Mouse (Mus musculus) stomach, postnatal 0 days (tissue): ENCODE measurements at regions not wholly inside any gene's neighbourhood (a gene's known extent, or its start where the extent isn't known, plus 50 kb on each side); places are given as distances from the start of the nearest gene placed in this dataset.

Source experiments
- ATAC-seq: fragments of 200-750 bp; cut with Nextera tagmentation; 2 replicates; pipeline ENCODE4 v1.8.0; 2017; ENCODE audit not compliant: low FRiP score, low TSS enrichment
- DNase-seq: peaks from one replicate; pipeline ENCODE4 v3.0.0-alpha.2; 2016; ENCODE audit warnings: low spot score
- H3K27ac ChIP-seq: fragments of 300-500 bp; sonication (generic); replicated peaks from 2 replicates; pipeline ENCODE4 v1.5.1; 2014; ENCODE audit warnings: mild to moderate bottlenecking, control low read depth
- H3K27me3 ChIP-seq: fragments of 300-500 bp; sonication (generic); 2 replicates; pipeline ENCODE4 v1.6.1; 2014; ENCODE audit warnings: low read length; ENCODE audit not compliant: control insufficient read depth, insufficient read depth
- H3K36me3 ChIP-seq: fragments of 300-500 bp; sonication (generic); 2 replicates; pipeline ENCODE4 v1.6.1; 2014; ENCODE audit warnings: low read length, mixed read lengths; ENCODE audit not compliant: control insufficient read depth, insufficient read depth
- H3K4me1 ChIP-seq: fragments of 300-500 bp; sonication (generic); replicated peaks from 2 replicates; pipeline ENCODE4 v1.6.1; 2014; ENCODE audit warnings: antibody characterized with exemption; ENCODE audit not compliant: control insufficient read depth, insufficient read depth
- H3K4me2 ChIP-seq: fragments of 300-500 bp; sonication (generic); replicated peaks from 2 replicates; pipeline ENCODE4 v1.6.1; 2014; ENCODE audit warnings: low read depth, mild to moderate bottlenecking, control low read depth, moderate library complexity
- H3K4me3 ChIP-seq: fragments of 300-500 bp; sonication (generic); 2 replicates; pipeline ENCODE4 v1.5.1; 2014; ENCODE audit warnings: low read depth, low read length, control low read depth
- H3K9ac ChIP-seq: fragments of 300-500 bp; sonication (generic); 2 replicates; pipeline ENCODE4 v1.6.1; 2014; ENCODE audit warnings: mild to moderate bottlenecking, low read length, control low read depth, mixed read lengths
- H3K9me3 ChIP-seq: fragments of 300-500 bp; sonication (generic); 2 replicates; pipeline ENCODE4 v1.6.1; 2016; ENCODE audit warnings: low read length; ENCODE audit not compliant: control insufficient read depth
- CTCF ChIP-seq: IDR thresholded peaks from 2 replicates; pipeline ENCODE4 v1.5.1; 2016; ENCODE audit warnings: antibody characterized with exemption, low read depth, mild to moderate bottlenecking, moderate library complexity
- EP300 ChIP-seq: optimal IDR thresholded peaks from 2 replicates; pipeline ENCODE3; 2016; ENCODE audit warnings: antibody characterized with exemption
- WGBS: fragments of 180-500 bp; shearing (Covaris S2); extraction: QIAGEN DNeasy Blood & Tissue Kit; methylation state at CpG from one replicate; pipeline ENCODE4 v1.1.7; 2014; 5-methylcytosine and 5-hydroxymethylcytosine counted together

DNA sequence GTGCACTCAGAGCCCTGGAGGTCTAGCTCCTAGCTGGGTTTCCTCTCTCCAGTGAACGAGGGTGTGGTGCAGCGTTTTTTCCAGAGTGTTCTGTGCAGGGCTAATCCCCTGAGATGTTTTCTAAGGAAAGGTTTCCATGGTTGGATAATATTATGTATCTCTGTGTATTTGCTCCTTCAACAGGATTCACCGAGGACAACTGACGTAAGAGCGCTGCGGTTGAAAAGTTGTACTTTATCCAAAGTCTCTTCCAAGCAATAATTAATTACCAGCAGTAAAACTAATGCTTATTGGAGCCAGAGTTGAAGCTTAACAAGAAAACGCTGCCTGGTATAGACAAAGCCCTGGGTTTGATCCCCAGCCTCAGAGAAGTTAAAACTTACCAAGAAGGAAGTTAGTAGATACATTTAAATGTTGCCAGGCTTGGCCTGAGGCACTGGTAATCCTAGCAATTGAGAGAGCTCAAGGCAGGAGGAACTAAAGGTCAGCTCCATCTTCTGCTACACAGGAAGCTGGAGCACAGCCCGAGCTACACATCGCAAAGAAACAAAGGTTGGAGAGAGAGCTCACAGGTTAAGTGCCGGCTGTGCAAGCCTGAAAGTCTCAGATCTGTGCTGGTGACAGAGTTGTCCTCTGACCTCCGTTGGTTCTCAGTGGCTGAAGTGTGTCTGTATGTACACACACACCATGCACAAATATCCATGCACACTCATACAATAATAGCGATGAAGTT, 51.2 kb upstream of the Rap1b start:
- TF ChIP-seq EP300 (no peak), CTCF (no peak)
- no peak for DNase-seq
- no peak overlapping the region for H3K9ac ChIP-seq
- H3K36me3 ChIP-seq, result no peaks in the 10 kb centered on the region
- no peak overlapping the region for H3K27ac ChIP-seq
- no peaks in the 10 kb centered on the region for H3K4me1 ChIP-seq
- H3K4me2 ChIP-seq, result no peak overlapping the region
- WGBS, result 42% methylated on average over 12 of the region's 12 CpGs
- no peaks in the 10 kb centered on the region for H3K27me3 ChIP-seq
- ATAC-seq, result peak; percentile 45; the same call in 1 of the 2 replicates
- H3K9me3 ChIP-seq, result no peaks in the 10 kb centered on the region
- no peak overlapping the region for H3K4me3 ChIP-seq

DNA sequence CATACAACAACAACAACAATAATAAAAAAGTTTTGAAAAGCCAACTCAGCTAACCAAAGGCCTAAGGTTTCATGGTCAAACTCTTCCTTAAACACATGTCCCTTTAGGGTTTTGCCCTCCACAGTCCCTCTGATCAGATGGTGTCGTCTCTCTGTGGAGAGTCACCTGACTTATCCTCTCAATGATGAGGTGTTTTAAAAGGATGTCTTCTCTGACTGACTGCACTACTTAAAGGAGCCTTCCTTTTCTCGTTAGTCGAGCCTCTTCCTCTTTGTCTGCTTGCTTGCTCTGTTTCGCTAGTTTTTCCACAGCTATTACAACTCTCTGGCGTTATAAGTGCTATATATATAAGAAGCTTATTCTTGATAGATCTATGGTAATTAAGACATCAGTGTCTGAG, 51.9 kb upstream of the Rap1b start:
- TF ChIP-seq CTCF, result no peak
- no peak for TF ChIP-seq EP300
- Histone ChIP-seq H3K9ac (no peak overlapping the region), H3K4me1 (no peaks in the 10 kb centered on the region)

DNA sequence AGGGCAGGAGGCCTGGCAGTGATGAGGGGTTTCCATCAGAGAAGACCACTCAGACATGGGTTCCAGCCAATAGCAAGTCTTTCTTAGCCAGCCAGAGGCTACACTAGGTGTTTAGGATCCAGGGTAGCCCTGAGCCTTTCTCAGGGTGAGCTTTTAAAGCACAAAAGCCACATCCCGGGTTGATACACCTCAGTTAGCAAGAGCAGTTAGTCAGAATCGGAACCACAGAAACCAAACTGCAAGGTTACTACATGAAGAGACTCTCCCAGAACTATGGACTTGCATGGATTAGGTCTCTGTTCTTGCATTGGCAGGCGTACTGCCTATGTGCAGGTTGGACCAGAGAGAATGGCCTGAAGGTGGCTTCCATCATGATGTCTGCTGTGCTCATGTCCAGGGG, 52.6 kb upstream of the Rap1b start:
- no peaks in the 10 kb centered on the region for H3K9me3 ChIP-seq
- no peaks in the 10 kb centered on the region for H3K27me3 ChIP-seq
- H3K9ac ChIP-seq, result no peak overlapping the region
- ATAC-seq, result no peak
- no peaks in the 10 kb centered on the region for H3K36me3 ChIP-seq
- WGBS, result 92% methylated on average over 3 of the region's 3 CpGs
- no peak for DNase-seq
- no peak overlapping the region for H3K4me2 ChIP-seq
- no peak overlapping the region for H3K27ac ChIP-seq
- TF ChIP-seq CTCF, result no peak
- TF ChIP-seq EP300, result no peak
- H3K4me1 ChIP-seq, result no peaks in the 10 kb centered on the region
- H3K4me3 ChIP-seq, result no peak overlapping the region

More for the DNA sequence above, 51.9 kb upstream of the Rap1b start:
- DNase-seq (no peak), ATAC-seq (no peak)
- no peaks in the 10 kb centered on the region for H3K9me3 ChIP-seq
- no peak overlapping the region for H3K4me2 ChIP-seq
- H3K36me3 ChIP-seq, result no peaks in the 10 kb centered on the region
- H3K27ac ChIP-seq, result no peak overlapping the region
- 88% methylated on average over 5 of the region's 5 CpGs for WGBS
- no peaks in the 10 kb centered on the region for H3K27me3 ChIP-seq
- H3K4me3 ChIP-seq, result no peak overlapping the region

DNA sequence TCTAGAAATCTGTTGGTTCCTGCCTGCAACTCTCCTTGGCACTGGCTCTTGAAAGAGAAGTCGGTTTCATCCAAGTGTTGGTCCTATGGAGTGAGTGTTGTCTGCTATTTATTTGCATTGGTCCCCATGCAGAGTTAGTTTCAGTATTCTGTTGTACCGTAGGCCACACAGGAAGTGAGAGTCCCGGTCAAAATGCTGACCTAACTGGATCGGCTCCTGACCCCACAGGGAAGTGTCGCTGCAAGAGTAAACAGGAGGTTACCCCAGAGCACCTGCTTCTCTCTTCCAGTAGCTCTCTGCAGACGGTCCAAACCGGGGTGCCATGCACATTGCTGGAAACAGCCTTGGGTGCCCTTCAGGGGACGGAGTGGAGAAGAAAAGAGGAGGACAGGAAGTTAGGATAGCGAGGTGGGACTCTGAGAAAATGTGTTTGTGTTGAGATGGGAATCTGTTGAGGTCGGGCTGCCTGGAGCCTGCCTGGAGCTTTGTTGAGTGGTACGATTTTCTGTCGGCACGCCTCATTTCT, 53.6 kb upstream of the Rap1b start:
- WGBS, result 35% methylated on average over 13 of the region's 13 CpGs
- no peak overlapping the region for H3K9ac ChIP-seq
- no peak overlapping the region for H3K4me2 ChIP-seq
- H3K27me3 ChIP-seq, result no peaks in the 10 kb centered on the region
- H3K27ac ChIP-seq, result no peak overlapping the region
- H3K4me1 ChIP-seq, result no peaks in the 10 kb centered on the region
- no peaks in the 10 kb centered on the region for H3K36me3 ChIP-seq
- TF ChIP-seq EP300, result no peak
- TF ChIP-seq CTCF, result no peak
- DNase-seq, result no peak
- peak; percentile 35; the same call in 1 of the 2 replicates for ATAC-seq
- H3K9me3 ChIP-seq, result no peaks in the 10 kb centered on the region
- H3K4me3 ChIP-seq, result no peak overlapping the region

DNA sequence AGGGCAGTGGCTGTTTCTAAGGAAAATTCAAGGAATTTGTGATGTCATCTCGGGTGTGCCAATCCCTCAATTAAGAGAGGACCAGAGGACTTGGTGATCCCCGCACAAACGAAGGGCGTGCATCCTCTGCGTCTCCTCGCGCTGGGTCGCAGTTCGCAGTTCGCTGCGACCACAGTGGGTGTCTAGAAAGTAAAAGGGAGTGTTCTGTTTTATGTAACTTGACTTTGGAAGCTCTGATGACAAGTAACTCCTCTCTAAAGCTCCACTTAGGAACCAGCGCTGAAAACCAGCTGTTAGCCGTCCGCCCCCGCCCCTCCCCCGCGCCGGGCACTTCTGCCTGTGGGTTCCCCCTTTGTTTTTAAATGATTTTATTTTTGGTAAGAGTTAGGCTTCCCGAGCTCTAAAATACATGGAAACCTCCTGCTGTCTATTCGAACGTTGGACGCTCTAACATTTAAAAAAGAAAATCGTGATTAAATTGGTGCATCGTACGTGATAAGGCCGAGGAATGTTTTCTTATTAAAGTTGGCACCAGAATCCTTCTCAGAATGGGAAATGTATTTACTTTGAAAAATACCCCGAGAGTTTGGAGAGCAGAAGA, 59.9 kb upstream of the Rap1b start:
- H3K9me3 ChIP-seq, result no peaks in the 10 kb centered on the region
- peak overlapping the region; percentile 35 for H3K4me3 ChIP-seq
- peaks cover 2% of the 10 kb centered on the region; the same call in 1 of the 2 replicates for H3K4me1 ChIP-seq
- peak; percentile 32 for DNase-seq
- H3K4me2 ChIP-seq, result peak overlapping the region; percentile 65
- no peaks in the 10 kb centered on the region for H3K36me3 ChIP-seq
- no peaks in the 10 kb centered on the region for H3K27me3 ChIP-seq
- ATAC-seq, result peak; percentile 43; the same call in 1 of the 2 replicates
- WGBS, result 6% methylated on average over 27 of the region's 27 CpGs
- H3K27ac ChIP-seq, result peak overlapping the region; percentile 84
- peak overlapping the region; percentile 56 for H3K9ac ChIP-seq
- TF ChIP-seq CTCF (no peak), EP300 (no peak)

DNA sequence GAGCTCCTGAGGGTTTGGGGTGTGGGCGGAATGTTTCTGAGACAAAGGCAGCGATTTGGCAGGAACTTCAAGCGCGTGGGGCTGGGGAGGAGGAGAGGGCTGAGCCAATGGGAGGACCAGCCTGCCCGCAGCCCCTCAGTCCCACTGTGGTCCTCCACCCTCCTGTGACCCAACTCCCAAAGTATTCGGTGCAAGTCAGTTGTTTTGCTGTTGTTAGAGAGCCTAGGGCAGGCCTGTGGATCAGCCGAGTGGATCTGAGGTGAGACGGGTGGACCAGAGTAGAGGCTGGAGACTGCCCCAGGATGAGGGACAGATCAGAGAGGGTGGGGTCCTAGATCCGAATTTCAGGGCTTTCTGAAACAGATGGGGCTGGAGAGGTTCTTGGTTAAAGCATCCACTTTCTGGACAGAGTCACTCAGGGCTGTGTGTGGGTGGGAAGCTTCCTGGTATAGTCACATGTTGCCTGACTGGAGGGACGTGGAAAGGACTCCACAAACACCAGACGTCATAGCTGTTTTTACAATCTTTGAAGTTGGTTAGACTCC, 60.5 kb upstream of the Rap1b start:
- no peaks in the 10 kb centered on the region for H3K36me3 ChIP-seq

More for the DNA sequence above, 60.5 kb upstream of the Rap1b start:
- 10% methylated on average over 11 of the region's 11 CpGs for WGBS
- peak; percentile 91 for ATAC-seq
- Histone ChIP-seq H3K4me2 (peak overlapping the region; percentile 65), H3K27me3 (no peaks in the 10 kb centered on the region), H3K27ac (peak overlapping the region; percentile 84), H3K9ac (peak overlapping the region; percentile 56), H3K9me3 (no peaks in the 10 kb centered on the region), H3K4me1 (peaks cover 2% of the 10 kb centered on the region; the same call in 1 of the 2 replicates), H3K4me3 (peak overlapping the region; percentile 35)
- DNase-seq, result peak; percentile 57
- TF ChIP-seq CTCF (no peak), EP300 (no peak)
